Mouse (Mus musculus) brain, embryonic 14.5 days (tissue): Measurements from ENCODE around the gene 2310061I04Rik. TPM values are rescaled to one million over a fixed set of nuclear protein-coding genes. Genes with fewer than 3 reads are reported as not detected.

ENCODE experiments used
- DNase-seq: peaks from one replicate; pipeline ENCODE4 v3.0.0-alpha.2; 2011; ENCODE audit warnings: low read depth
- CTCF ChIP-seq: fragments of 200-500 bp; IDR thresholded peaks from 2 replicates; pipeline ENCODE4 v1.5.1; 2012; ENCODE audit warnings: inconsistent platforms, mild to moderate bottlenecking, moderate library complexity, borderline replicate concordance; ENCODE audit not compliant: insufficient read depth, insufficient read length; ENCODE audit errors: extremely low read depth
- POLR2A ChIP-seq: fragments of 200-500 bp; IDR thresholded peaks from 2 replicates; pipeline ENCODE4 v1.6.1; 2012; ENCODE audit warnings: mild to moderate bottlenecking, inconsistent platforms, borderline replicate concordance; ENCODE audit not compliant: poor library complexity, insufficient read depth, insufficient read length, severe bottlenecking; ENCODE audit errors: extremely low read depth
- polyA plus RNA-seq: library from polyadenylated mRNA; depleted of rRNA; stranded (reverse); fragments of >200 nt; gene quantifications from 2 replicates; pipeline ENCODE4 v1.2.3, GENCODE M21; 2012

The 2310061I04Rik gene
- polyA plus RNA-seq, 1 experiment: 83.5 TPM

- peak; percentile 97 for TF ChIP-seq CTCF
- TF ChIP-seq POLR2A: no peak
- DNase-seq: peak; percentile 90
These were observed 23.3 kb downstream of the 2310061I04Rik start for GRCm38 (mm10) chr17:35873774-35874519.

- no peak for DNase-seq
- TF ChIP-seq POLR2A (no peak), CTCF (peak; percentile 55; the same call in 1 of the 2 replicates)
These were observed 26.1 kb downstream of the 2310061I04Rik start for GRCm38 (mm10) chr17:35870884-35871696.

- no peak for DNase-seq
- no peak for TF ChIP-seq POLR2A
- no peak for TF ChIP-seq CTCF
These were observed 26.9 kb downstream of the 2310061I04Rik start for GRCm38 (mm10) chr17:35870151-35870883.

GRCm38 (mm10) chr17:35869346-35870067, 27.7 kb downstream of the 2310061I04Rik start:
- DNase-seq: peak; percentile 43
- TF ChIP-seq CTCF (no peak), POLR2A (no peak)

- DNase-seq: no peak
- TF ChIP-seq POLR2A (no peak), CTCF (no peak)
These were observed 28.3 kb downstream of the 2310061I04Rik start for GRCm38 (mm10) chr17:35868961-35869345.

GRCm38 (mm10) chr17:35868165-35868820, 28.9 kb downstream of the 2310061I04Rik start:
- no peak for TF ChIP-seq POLR2A
- TF ChIP-seq CTCF: no peak
- DNase-seq: no peak

GRCm38 (mm10) chr17:35866911-35867890, 30.0 kb downstream of the 2310061I04Rik start:
- TF ChIP-seq CTCF: 0 out of 2 replicates have a peak, but pooled peaks have one; percentile 0
- TF ChIP-seq POLR2A: no peak
- peak; percentile 37 for DNase-seq

GRCm38 (mm10) chr17:35866281-35866831, 30.9 kb downstream of the 2310061I04Rik start:
- TF ChIP-seq CTCF: no peak
- TF ChIP-seq POLR2A: 0 out of 2 replicates have a peak, but pooled peaks have one; percentile 36
- DNase-seq: peak; percentile 74

- TF ChIP-seq POLR2A (peak; percentile 46; the same call in 1 of the 2 replicates), CTCF (no peak)
- peak; percentile 94 for DNase-seq
These were observed 31.6 kb downstream of the 2310061I04Rik start, which contains the start of gene Ppp1r18 for GRCm38 (mm10) chr17:35865481-35866280. TSS of gene Ppp1r18 (plus strand) at chr17:35865593.
